9 mouse cellular contexts compared by ENCODE assay signal in genomic region chr1:167181919-167182616, GRCm38 (mm10).
DNase-seq lines count a peak whose midpoint lies in the region; ATAC-seq lines count a peak whose summit lies in the region.
"Had no signal": no experiment of that assay in that cellular context is flagged by ENCODE, and none has a peak within 500 bp of the region (broad histone marks: within the 10 kb centered on the region; RNA-seq: fewer than 3 reads in every experiment).

No protein-coding gene starts in this region.

- H3K36me3 ChIP-seq in kidney, embryonic 16.5 days (ENCODE audit: insufficient read depth, low read length), result no peaks in the 10 kb centered on the region
- H3K36me3 ChIP-seq in hindbrain, embryonic 12.5 days, result no peaks in the 10 kb centered on the region
- no peaks in the 10 kb centered on the region for H3K36me3 ChIP-seq in limb, embryonic 12.5 days
- H3K36me3 ChIP-seq in liver, embryonic 11.5 days (ENCODE audit: control insufficient read depth, insufficient read depth, low read length), result no peaks in the 10 kb centered on the region

- H3K4me1 ChIP-seq in kidney, embryonic 16.5 days (ENCODE audit: insufficient read depth, low read length), result peaks cover 3% of the 10 kb centered on the region; the same call in 1 of the 2 replicates
- H3K4me1 ChIP-seq in hindbrain, embryonic 12.5 days, result peaks cover 9% of the 10 kb centered on the region
- H3K4me1 ChIP-seq in limb, embryonic 12.5 days (replicated peaks), result peaks cover 9% of the 10 kb centered on the region
- no peaks in the 10 kb centered on the region for H3K4me1 ChIP-seq in liver, embryonic 11.5 days (replicated peaks; ENCODE audit: control insufficient read depth, insufficient read depth, low read length)

- 15% methylated on average over 9 of the region's 9 CpGs for WGBS in kidney, embryonic 16.5 days
- 33% methylated on average over 9 of the region's 9 CpGs for WGBS in hindbrain, embryonic 12.5 days
- WGBS in limb, embryonic 12.5 days, result 21% methylated on average over 9 of the region's 9 CpGs
- 44% methylated on average over 9 of the region's 9 CpGs for WGBS in liver, embryonic 11.5 days

- H3K9me3 ChIP-seq in kidney, embryonic 16.5 days (ENCODE audit: low read length), result no peaks in the 10 kb centered on the region
- H3K9me3 ChIP-seq in hindbrain, embryonic 12.5 days (replicated peaks), result no peaks in the 10 kb centered on the region
- no peaks in the 10 kb centered on the region for H3K9me3 ChIP-seq in limb, embryonic 12.5 days
- no peaks in the 10 kb centered on the region for H3K9me3 ChIP-seq in liver, embryonic 11.5 days (ENCODE audit: control insufficient read depth, low read length)

- no peak overlapping the region for H3K4me2 ChIP-seq in kidney, embryonic 16.5 days (replicated peaks; ENCODE audit: low read depth, low read length)
- H3K4me2 ChIP-seq in hindbrain, embryonic 12.5 days (replicated peaks), result no peak overlapping the region
- no peak overlapping the region for H3K4me2 ChIP-seq in limb, embryonic 12.5 days
- no peak overlapping the region for H3K4me2 ChIP-seq in liver, embryonic 11.5 days

- no peak overlapping the region for H3K4me3 ChIP-seq in kidney, embryonic 16.5 days (ENCODE audit: low read length)
- no peak overlapping the region for H3K4me3 ChIP-seq in hindbrain, embryonic 12.5 days
- H3K4me3 ChIP-seq in limb, embryonic 12.5 days (replicated peaks), result no peak overlapping the region
- no peak overlapping the region for H3K4me3 ChIP-seq in liver, embryonic 11.5 days (ENCODE audit: low read depth, low read length)

- no peaks in the 10 kb centered on the region for H3K27me3 ChIP-seq in kidney, embryonic 16.5 days (ENCODE audit: insufficient read depth, low read length)
- no peaks in the 10 kb centered on the region for H3K27me3 ChIP-seq in hindbrain, embryonic 12.5 days
- H3K27me3 ChIP-seq in limb, embryonic 12.5 days, result no peaks in the 10 kb centered on the region; the same call in 1 of the 2 replicates
- no peaks in the 10 kb centered on the region for H3K27me3 ChIP-seq in liver, embryonic 11.5 days (replicated peaks; ENCODE audit: control insufficient read depth, insufficient read depth, low read length)

- DNase-seq in kidney, adult 11 months, result no peak
- DNase-seq in right cerebral cortex, postnatal 25 days, result peak; percentile 56
- no peak for DNase-seq in lung, postnatal 36 days
- DNase-seq in liver, embryonic 11.5 days (ENCODE audit: low spot score), result no peak
- DNase-seq in adrenal gland, postnatal 10 days, result no peak
- DNase-seq: lung, adult 2 months had no signal

- no peak overlapping the region for H3K9ac ChIP-seq in kidney, embryonic 16.5 days (replicated peaks; ENCODE audit: low read length)
- H3K9ac ChIP-seq in hindbrain, embryonic 12.5 days, result no peak overlapping the region
- H3K9ac ChIP-seq in limb, embryonic 12.5 days (replicated peaks), result no peak overlapping the region
- no peak overlapping the region for H3K9ac ChIP-seq in liver, embryonic 11.5 days (ENCODE audit: low read depth, low read length)

- ATAC-seq in kidney, embryonic 16.5 days (ENCODE audit: low FRiP score, low TSS enrichment), result peak; percentile 94
- ATAC-seq in hindbrain, embryonic 12.5 days (ENCODE audit: low FRiP score), result peak; percentile 94
- ATAC-seq in limb, embryonic 12.5 days (ENCODE audit: insufficient number of reproducible peaks, insufficient read depth, low FRiP score, low TSS enrichment, low read depth), result no peak; the same call in 1 of the 2 replicates
- ATAC-seq in liver, embryonic 11.5 days (replicated peaks; ENCODE audit: low FRiP score), result no peak

- no peak overlapping the region for H3K27ac ChIP-seq in kidney, embryonic 16.5 days (ENCODE audit: low read length)
- peak overlapping the region; percentile 74 for H3K27ac ChIP-seq in hindbrain, embryonic 12.5 days
- H3K27ac ChIP-seq in limb, embryonic 12.5 days, result 0 out of 2 replicates have a peak overlapping the region, but pooled peaks have one; percentile 23
- no peak overlapping the region for H3K27ac ChIP-seq in liver, embryonic 11.5 days (ENCODE audit: low read depth, low read length)

Comparison
In these comparisons a context has a peak if more than half of its experiments do, and no peak if none do; other contexts are left out.
1. ATAC-seq: peak in kidney, embryonic 16.5 days (single experiment) and hindbrain, embryonic 12.5 days (single experiment); none in limb, embryonic 12.5 days (single experiment) and liver, embryonic 11.5 days (single experiment).
2. H3K27ac ChIP-seq: peak in hindbrain, embryonic 12.5 days (single experiment) and limb, embryonic 12.5 days (single experiment); none in kidney, embryonic 16.5 days (single experiment) and liver, embryonic 11.5 days (single experiment).